Mouse (Mus musculus) skeletal muscle tissue, adult 2 months (tissue): ENCODE data around the gene Kifc1.
A peak's percentile ranks its signal among the peaks of the same experiment; 100 is the strongest.

Source experiments
- DNase-seq: peaks from one replicate; pipeline ENCODE4 v3.0.0-alpha.2; 2012; ENCODE audit warnings: low read depth, low spot score

Kifc1 gene

GRCm38 (mm10) chr17:33890533-33891059 is at the start of gene Kifc1:
Gene Kifc1 (minus strand): TSS chr17:33890661.
- DNase-seq, result peak; percentile 100

GRCm38 (mm10) chr17:33938783-33939182 is 48.3 kb upstream of the Kifc1 start:
- DNase-seq, result no peak

- no peak for DNase-seq
Observed at GRCm38 (mm10) chr17:33936993-33937392, 46.5 kb upstream of the Kifc1 start.

GRCm38 (mm10) chr17:33935422-33936055 is 45.1 kb upstream of the Kifc1 start:
- no peak for DNase-seq

GRCm38 (mm10) chr17:33932970-33933369 is 42.5 kb upstream of the Kifc1 start:
- DNase-seq, result no peak

- DNase-seq, result no peak
Observed at GRCm38 (mm10) chr17:33932448-33932847, 42.0 kb upstream of the Kifc1 start.

- no peak for DNase-seq
Observed at GRCm38 (mm10) chr17:33931947-33932346, 41.5 kb upstream of the Kifc1 start.

GRCm38 (mm10) chr17:33931159-33931866 is 40.9 kb upstream of the Kifc1 start:
- no peak for DNase-seq

- DNase-seq, result no peak
Observed at GRCm38 (mm10) chr17:33930280-33931158, 40.1 kb upstream of the Kifc1 start.

- DNase-seq, result peak; percentile 82
Observed at GRCm38 (mm10) chr17:33929371-33930279, 39.2 kb upstream of the Kifc1 start, which contains the start of gene Rgl2. Gene Rgl2 (plus strand): TSS chr17:33929543.

- no peak for DNase-seq
Observed at GRCm38 (mm10) chr17:33928251-33928947, 37.9 kb upstream of the Kifc1 start.

- no peak for DNase-seq
Observed at GRCm38 (mm10) chr17:33926207-33926932, 35.9 kb upstream of the Kifc1 start.

- no peak for DNase-seq
Observed at GRCm38 (mm10) chr17:33925406-33926116, 35.1 kb upstream of the Kifc1 start.

GRCm38 (mm10) chr17:33924577-33925283 is 34.3 kb upstream of the Kifc1 start:
- DNase-seq, result no peak

GRCm38 (mm10) chr17:33921361-33921760 is 30.9 kb upstream of the Kifc1 start:
- DNase-seq, result no peak

- DNase-seq, result no peak
Observed at GRCm38 (mm10) chr17:33920282-33921097, 30.0 kb upstream of the Kifc1 start.
